Comparison of ENCODE assay signal across 8 mouse cellular contexts in genomic region chr4:53826641-53827248, GRCm38 (mm10). TPM values are rescaled to one million over a fixed set of nuclear protein-coding genes. Genes with fewer than 3 reads are reported as not detected.
A peak's percentile ranks its signal among the peaks of the same experiment; 100 is the strongest.
DNase-seq lines count a peak whose midpoint lies in the region; ATAC-seq and TF ChIP-seq lines count a peak whose summit lies in the region.

No protein-coding gene starts in this region.

- no peaks in the 10 kb centered on the region for H3K4me1 ChIP-seq in kidney, postnatal 0 days (replicated peaks; ENCODE audit: insufficient read depth, low read length)
- H3K4me1 ChIP-seq in embryonic facial prominence, embryonic 11.5 days (ENCODE audit: control insufficient read depth, insufficient read depth, low read length), result no peaks in the 10 kb centered on the region
- H3K4me1 ChIP-seq in midbrain, embryonic 15.5 days, result peaks cover 14% of the 10 kb centered on the region

- no peak for DNase-seq in kidney, postnatal 0 days (ENCODE audit: low spot score)
- DNase-seq in kidney, adult 18-20 months, result no peak
- DNase-seq in embryonic facial prominence, embryonic 11.5 days (ENCODE audit: low spot score), result no peak
- no peak for DNase-seq in urinary bladder, adult 18-20 months (ENCODE audit: low spot score in 2 of 2)
- no peak for DNase-seq in urinary bladder, adult 2 months (ENCODE audit: low spot score)
- no peak for DNase-seq in cerebellum, adult 9-11 months

- no peaks in the 10 kb centered on the region for H3K36me3 ChIP-seq in kidney, postnatal 0 days (ENCODE audit: insufficient read depth, low read length)
- no peaks in the 10 kb centered on the region for H3K36me3 ChIP-seq in embryonic facial prominence, embryonic 11.5 days (replicated peaks; ENCODE audit: control insufficient read depth, insufficient read depth, low read depth, low read length)
- no peaks in the 10 kb centered on the region for H3K36me3 ChIP-seq in midbrain, embryonic 15.5 days (replicated peaks)

- peak overlapping the region; percentile 89 for H3K4me3 ChIP-seq in kidney, postnatal 0 days (replicated peaks; ENCODE audit: low read depth, low read length)
- peak overlapping the region; percentile 85 for H3K4me3 ChIP-seq in embryonic facial prominence, embryonic 11.5 days (ENCODE audit: low read depth, low read length)
- peak overlapping the region; percentile 89 for H3K4me3 ChIP-seq in midbrain, embryonic 15.5 days

- peak overlapping the region; percentile 75; the same call in 1 of the 2 replicates for H3K9ac ChIP-seq in kidney, postnatal 0 days (ENCODE audit: low read depth, low read length)
- H3K9ac ChIP-seq in embryonic facial prominence, embryonic 11.5 days (replicated peaks; ENCODE audit: low read length), result peak overlapping the region; percentile 37; the same call in 1 of the 2 replicates
- peak overlapping the region; percentile 82; the same call in 1 of the 2 replicates for H3K9ac ChIP-seq in midbrain, embryonic 15.5 days

- no peak for ATAC-seq in kidney, postnatal 0 days (replicated peaks; ENCODE audit: low FRiP score, low read depth)
- ATAC-seq in embryonic facial prominence, embryonic 11.5 days (replicated peaks; ENCODE audit: insufficient number of reproducible peaks, low FRiP score, low TSS enrichment, low read depth), result no peak
- peak; percentile 11 for ATAC-seq in inflammation-experienced regulatory T-cells, adult 6 months
- no peak for ATAC-seq in midbrain, embryonic 15.5 days (replicated peaks)

- H3K9me3 ChIP-seq in kidney, postnatal 0 days (replicated peaks; ENCODE audit: low read length), result no peaks in the 10 kb centered on the region
- no peaks in the 10 kb centered on the region for H3K9me3 ChIP-seq in embryonic facial prominence, embryonic 11.5 days (replicated peaks; ENCODE audit: control insufficient read depth, low read length)
- no peaks in the 10 kb centered on the region for H3K9me3 ChIP-seq in midbrain, embryonic 15.5 days

- no peaks in the 10 kb centered on the region for H3K27me3 ChIP-seq in kidney, postnatal 0 days (ENCODE audit: insufficient read depth, low read length)
- no peaks in the 10 kb centered on the region for H3K27me3 ChIP-seq in embryonic facial prominence, embryonic 11.5 days (ENCODE audit: control insufficient read depth, insufficient read depth, low read length)
- H3K27me3 ChIP-seq in midbrain, embryonic 15.5 days (replicated peaks), result no peaks in the 10 kb centered on the region

- no peak overlapping the region for H3K27ac ChIP-seq in kidney, postnatal 0 days
- H3K27ac ChIP-seq in embryonic facial prominence, embryonic 11.5 days (replicated peaks; ENCODE audit: low read depth, low read length), result no peak overlapping the region
- H3K27ac ChIP-seq in midbrain, embryonic 15.5 days, result peak overlapping the region; percentile 86; the same call in 1 of the 2 replicates

- H3K4me2 ChIP-seq in kidney, postnatal 0 days (ENCODE audit: low read length), result peak overlapping the region; percentile 82
- peak overlapping the region; percentile 70 for H3K4me2 ChIP-seq in embryonic facial prominence, embryonic 11.5 days (ENCODE audit: low read depth, low read length)
- H3K4me2 ChIP-seq in midbrain, embryonic 15.5 days, result peak overlapping the region; percentile 74

- WGBS in kidney, postnatal 0 days, result 17% methylated on average over 11 of the region's 11 CpGs
- WGBS in embryonic facial prominence, embryonic 11.5 days, result 18% methylated on average over 11 of the region's 11 CpGs
- 7% methylated on average over 11 of the region's 11 CpGs for WGBS in midbrain, embryonic 15.5 days

- TF ChIP-seq CTCF in kidney, postnatal 0 days (IDR thresholded peaks at IDR 0.05; ENCODE audit: low read depth), result no peak

RNA-seq across cellular contexts. Expression of gene Tmem38b, which starts 0.9 kb away (rescaled TPM):
- polyA plus RNA-seq in kidney, postnatal 0 days (2015; fragmentation: Nextera tagmentation; extraction: Ambion mirVana), result 10.6 and 11.3 TPM in 2 replicates
- 6.4 and 9.6 TPM in 2 replicates for polyA plus RNA-seq in embryonic facial prominence, embryonic 11.5 days (2014; fragmentation: Nextera tagmentation; extraction: Ambion mirVana)
- 10 to 100 TPM; 18.1 to 30.6 (median 20.1) TPM for polyA plus RNA-seq in inflammation-experienced regulatory T-cells, adult 6 months (2017; shearing (Covaris generic))
- polyA plus RNA-seq in midbrain, embryonic 15.5 days (2015; fragmentation: Nextera tagmentation; extraction: Ambion mirVana), result 7.4 and 7.7 TPM in 2 replicates
- 15.5 and 30.2 TPM in 2 replicates for polyA plus RNA-seq in urinary bladder, adult 2 months (2012; rRNA removed)

RNA-seq across cellular contexts. Expression of gene Tal2, which starts 47.2 kb away (rescaled TPM):
- polyA plus RNA-seq in kidney, postnatal 0 days (2015; fragmentation: Nextera tagmentation; extraction: Ambion mirVana), result 0.22 and 0.30 TPM in 2 replicates
- 0.49 and 1.8 TPM in 2 replicates for polyA plus RNA-seq in embryonic facial prominence, embryonic 11.5 days (2014; fragmentation: Nextera tagmentation; extraction: Ambion mirVana)
- polyA plus RNA-seq in inflammation-experienced regulatory T-cells, adult 6 months (2017; shearing (Covaris generic)), result not detected
- 5.2 and 6.2 TPM in 2 replicates for polyA plus RNA-seq in midbrain, embryonic 15.5 days (2015; fragmentation: Nextera tagmentation; extraction: Ambion mirVana)
- 0.29 and 0.32 TPM in 2 replicates for polyA plus RNA-seq in urinary bladder, adult 2 months (2012; rRNA removed)
